Mouse (Mus musculus): Measurements from ENCODE around the gene Dapk3.

Dapk3 gene

DNA sequence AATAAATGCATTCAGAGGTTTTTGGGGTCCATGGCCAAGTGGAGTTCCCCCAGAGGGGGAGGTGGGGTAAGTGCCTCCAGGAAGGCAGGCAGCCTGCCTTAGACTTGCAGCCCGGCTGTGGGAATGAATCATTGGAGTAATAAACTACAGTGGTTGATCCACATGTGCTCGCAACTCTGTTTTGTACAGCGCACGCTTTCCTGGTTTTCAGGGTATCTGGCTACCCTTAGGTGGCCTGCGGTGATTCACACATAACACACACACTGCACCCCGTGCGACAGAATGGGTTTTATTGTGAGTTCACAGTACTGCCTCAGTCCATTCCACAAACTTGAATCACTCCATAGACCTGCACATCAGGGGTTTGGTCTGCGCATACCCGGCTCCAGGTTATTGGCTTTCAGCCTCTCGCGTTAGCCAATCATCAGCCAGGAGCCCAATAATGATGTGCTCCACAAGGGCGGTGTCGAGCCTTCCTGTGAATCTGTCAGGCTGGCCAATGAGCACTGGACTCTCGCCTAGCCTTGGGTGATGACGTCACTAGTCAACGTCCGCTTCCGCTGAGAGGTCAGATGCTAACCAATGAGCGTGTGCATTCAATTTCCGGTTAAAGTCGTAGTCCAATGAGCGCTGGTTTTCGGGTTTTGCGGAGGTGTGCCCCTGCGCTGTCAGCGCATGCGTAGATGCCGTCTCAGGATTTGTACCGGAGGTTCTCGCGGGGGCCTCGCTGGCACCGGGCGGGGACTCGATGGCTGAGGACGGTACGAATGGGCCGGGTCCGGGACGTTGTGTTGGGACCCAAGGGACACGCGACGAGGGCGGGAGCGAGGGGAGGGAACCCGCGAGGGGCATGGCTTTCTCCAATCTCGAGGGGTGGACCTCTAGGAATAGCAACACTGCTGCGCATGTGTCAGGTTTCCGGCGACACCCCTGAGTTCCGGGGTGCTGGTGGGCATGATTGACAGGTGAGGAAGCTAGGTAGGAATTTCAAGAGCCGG, at the start of gene Dapk3:
Dapk3 (plus strand) TSS at position 670 of the 998 bp plus-strand sequence.
- peak; percentile 99 for DNase-seq (ENCODE audit: extremely low read depth, low read depth)

DNA sequence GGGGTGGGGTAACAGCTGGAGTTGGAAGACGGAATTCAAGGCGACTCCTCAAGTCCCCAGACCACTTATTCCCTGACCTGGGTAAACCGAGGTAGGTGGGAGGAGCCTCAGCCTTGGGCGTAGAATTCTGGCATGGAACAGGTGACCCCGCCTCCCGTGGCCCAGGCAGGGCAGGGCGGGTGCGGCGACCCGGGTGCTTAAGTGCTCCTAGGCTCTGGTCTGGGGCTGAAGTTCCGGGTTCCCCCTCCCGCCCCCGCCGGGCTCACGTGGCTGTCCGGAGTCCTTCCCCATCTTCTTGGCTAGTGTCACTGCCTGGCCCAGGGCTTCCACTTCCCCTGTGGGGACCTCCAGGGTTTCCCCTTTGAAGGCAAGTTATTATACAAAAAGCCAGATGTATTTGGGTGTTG, 48.6 kb upstream of the Dapk3 start:
- peak; percentile 76 for DNase-seq (ENCODE audit: extremely low read depth, low read depth)

DNA sequence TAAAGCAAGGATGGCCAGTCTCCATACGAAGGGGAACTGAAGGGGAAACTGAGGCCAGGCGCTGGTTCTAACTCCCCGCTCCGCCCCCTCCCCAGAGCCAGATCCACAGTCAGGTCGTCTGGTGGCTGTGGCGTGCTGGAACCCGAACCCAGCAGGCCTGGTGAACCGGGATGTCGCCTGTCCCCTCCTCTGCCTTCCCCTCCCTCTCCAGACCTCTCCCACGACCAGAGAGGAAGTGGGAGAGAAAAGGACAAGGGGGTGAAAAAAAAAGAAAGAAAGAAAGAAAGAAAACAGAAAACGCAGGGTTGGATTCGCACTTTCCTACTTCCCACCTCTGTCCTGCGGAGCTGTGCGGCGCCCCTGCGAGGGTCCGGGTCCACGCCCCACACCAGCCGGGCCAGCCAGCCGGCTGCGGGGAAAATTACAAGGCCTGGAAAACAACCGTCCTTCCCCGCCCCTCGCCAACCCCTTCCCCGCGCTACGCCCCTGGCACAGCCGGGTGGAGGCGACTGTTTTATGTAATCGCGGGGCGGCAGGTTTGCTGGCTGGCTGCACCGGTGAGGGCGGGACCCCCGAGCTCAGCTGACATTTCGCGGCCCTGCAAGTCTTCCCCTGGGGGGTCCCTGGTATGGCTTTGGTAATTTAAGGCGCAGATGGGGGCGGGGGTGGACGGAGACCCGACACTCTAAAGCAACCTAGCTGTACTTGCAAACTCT, 47.7 kb upstream of the Dapk3 start, which contains the start of gene Zbtb7a:
Zbtb7a (plus strand) TSS at position 255 of the 716 bp plus-strand sequence.
- no peak for DNase-seq (ENCODE audit: extremely low read depth, low read depth)

DNA sequence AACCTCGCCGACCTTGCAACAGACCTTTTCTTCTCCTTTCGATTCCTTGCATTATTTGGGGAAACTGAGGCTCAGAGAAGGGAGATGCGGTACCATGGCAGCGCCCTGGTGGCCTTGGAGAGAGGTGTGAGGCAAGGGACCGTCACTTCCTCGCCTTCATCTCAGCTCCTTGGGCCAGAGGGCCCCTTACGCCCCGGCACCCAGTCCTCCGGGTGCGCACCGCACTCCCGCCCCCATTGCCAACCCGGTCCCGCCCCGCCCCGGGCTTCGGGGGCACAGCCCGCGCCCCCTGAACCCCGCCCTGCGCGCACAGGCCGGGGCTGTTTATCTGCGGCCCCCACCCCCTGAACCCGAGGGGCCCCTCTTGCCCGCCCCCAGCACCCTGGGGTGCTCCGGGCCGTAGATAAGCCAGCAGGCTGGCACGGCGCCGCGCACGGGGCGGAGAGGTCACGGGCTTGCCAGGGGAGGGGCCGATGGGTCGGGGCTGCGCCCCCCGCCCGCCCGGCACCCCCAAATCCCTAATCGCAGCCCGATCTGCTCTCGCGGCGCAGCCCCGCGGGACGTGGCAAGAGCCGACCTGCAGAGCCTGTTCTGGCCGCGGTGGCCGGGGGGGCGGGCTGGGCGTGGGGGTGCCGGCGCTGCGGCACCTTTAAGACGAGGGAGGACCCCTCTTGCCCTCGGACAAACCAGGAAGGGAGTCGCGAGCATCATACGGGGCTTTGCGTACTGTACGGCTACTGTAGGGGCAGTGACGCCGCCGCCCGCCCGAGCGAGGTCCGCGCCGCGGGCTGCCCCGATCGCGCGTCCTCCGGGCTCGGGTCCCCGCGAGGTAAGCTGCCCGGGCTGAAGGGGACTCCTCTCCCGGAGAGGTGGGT, 46.7 kb upstream of the Dapk3 start:
- peak; percentile 63 for DNase-seq (ENCODE audit: extremely low read depth, low read depth)

DNA sequence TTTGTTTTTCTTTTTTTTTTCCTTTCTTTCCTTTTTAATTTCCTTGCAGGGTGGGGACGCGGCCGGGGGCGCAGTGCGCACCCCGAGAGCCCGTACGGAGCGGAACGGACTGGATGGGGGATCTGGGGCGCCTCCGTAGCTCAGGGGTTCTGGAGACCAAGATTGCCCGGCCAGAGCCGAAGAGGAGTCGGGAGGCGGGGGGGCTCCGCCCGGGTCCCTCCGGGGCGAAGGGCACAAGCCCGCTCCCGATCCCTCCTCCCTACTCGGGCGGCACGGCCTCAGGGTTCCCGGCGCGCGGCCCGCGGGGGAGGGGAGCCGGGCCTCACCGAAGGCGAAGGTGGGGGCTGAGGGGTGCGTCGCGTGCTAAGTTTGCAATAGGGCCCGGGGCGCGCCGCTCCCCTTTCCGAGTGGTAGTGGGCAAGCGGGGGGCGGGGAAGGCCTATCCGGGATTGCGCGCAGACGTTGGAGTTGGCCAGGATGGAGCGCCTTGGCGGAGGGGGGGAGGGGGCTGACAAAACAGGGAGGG, 46.0 kb upstream of the Dapk3 start:
- no peak for DNase-seq (ENCODE audit: extremely low read depth, low read depth)

DNA sequence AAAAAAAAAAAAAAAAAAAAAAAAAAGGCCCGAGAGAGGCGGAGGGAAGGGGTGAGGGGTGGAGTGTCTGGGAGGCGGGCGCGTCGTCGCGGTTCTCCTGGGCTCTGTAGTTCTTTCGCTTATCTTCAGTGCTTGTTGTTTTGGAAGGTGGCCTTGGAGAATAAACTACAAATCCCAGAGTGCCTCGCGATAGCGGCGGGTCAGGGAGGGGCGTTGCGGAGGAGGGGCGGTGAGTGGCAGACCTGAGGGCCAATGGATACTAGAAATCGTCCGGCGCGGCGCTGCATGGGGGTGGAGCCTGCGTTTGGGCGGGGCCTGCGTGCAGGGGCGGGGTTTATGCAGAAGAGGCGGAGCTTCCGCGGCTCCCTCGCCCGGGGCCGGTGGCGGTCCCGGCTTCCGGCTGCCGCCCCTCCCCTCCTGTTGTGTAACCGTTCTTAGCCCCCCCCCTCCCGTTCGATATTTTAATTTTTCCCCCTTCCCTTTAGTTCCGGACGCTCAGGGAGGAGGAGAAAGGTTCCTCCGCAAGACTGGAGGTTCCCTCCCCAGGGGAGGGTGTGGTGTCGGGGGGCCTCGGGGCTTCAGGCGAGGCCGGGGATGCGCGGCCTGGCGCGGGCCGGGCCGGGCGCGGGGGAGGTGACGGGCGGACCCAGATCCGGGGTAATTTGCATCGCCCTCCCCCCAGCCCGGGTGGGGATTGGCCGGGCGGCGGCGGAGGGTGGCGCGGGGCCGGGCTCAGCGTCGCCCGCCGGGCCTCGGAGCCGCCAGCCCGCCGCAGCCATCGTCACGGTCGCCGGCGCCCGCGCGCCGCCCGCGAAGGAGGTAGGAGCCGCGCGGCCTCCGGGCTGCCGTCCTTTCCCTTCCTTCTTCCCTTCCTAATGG, 45.3 kb upstream of the Dapk3 start:
- DNase-seq (ENCODE audit: extremely low read depth, low read depth), result peak; percentile 93

DNA sequence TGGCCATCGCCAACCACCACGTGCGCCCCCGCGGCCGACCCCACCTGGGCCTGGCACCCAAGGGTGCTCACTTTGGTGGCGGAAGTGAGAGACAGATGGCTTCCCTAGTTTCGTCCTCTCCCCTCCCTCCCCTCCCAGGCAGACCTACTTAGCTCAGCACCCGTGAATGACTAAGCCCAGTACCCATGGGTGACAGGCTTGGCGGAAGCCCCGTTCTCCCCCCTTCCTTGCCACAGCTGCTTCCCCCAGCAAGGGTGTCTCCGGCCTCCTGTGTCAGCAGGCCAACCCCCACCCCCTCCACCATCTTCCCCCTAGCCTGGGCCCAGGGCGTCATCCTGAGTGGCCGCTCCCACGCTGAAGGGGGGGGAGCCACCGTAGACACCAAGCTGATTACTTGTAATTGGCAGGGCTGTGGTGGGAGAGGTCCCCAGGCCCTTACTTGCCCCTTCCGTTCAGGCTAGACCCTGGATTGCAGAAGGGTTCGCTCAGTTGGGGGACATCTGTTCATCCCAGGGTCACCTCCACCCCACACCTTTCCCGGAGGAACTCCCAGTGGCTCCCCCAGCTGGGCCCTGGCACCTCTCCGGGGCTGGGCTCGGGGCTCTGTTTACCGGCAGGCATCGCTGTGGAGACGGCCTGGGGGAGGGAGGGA, 44.5 kb upstream of the Dapk3 start:
- no peak for DNase-seq (ENCODE audit: extremely low read depth, low read depth)

DNA sequence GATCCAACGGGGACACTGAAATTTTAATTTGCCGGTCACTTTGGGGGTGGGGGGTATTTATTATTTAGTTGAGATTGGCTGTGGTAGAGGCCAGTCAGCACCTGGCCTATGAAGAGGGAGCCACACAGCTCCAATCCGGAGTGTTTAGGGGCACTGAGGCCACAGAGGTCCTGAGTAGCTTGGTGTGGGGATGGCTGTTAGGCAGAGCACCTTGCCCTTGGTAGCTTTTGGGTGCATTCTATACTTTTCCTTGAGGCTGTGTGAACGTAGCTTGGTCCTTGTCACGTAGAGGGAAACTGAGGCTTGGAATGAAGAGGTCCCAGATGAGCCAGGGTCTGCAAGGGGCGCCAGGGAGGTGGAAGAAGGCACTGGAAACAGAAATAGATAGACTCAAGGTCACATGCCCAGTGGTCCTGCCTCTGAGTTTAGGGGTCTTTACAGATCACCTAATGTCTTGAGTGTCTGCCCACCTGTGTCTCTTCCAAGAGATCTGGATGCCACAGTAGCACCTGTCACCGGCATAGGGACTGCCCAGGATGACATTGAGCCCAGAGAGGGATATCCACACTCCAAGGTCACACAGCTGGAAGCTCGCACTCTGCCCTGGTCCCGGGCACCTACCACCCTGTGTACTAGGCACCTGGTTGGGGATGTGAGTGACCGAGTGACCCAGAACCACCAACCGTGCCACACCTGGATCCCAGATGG, 43.8 kb upstream of the Dapk3 start:
- DNase-seq (ENCODE audit: extremely low read depth, low read depth), result no peak

DNA sequence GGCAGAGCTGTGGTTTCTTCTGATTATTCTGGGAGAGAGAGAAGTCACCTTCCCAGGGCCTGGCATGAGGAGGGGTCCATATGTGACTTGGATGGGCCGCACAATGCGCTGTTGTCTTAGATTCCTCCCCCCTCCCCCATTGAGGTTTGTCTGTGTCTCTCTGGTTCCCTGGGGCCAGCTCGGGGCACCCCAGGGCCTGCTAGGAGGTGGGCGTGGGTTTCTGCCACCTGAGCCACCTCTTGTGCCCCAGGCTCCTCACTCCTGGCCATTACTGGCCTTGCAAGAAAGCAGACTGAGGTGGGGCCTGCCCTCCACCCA, 43.3 kb upstream of the Dapk3 start:
- no peak for DNase-seq (ENCODE audit: extremely low read depth, low read depth)

DNA sequence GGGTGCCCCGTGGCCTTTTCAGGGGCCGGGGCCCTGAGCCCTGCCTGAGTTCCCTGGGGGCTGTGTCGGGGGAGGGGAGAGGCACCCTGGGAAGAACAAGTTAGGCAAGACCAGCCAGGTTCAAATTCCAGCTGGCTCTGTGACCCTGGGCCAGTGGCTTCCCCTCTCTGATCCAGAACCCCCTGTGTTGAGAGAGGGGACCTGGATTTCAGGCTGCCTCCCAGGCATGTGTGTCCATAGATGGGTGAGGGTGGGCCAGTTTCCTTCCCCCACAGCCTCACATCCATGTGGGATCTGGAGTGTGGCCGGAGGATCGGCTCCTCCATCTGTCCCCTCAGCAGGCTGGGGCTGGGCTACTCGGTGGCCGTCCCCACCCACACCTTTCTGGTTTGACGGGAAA, 42.8 kb upstream of the Dapk3 start:
- no peak for DNase-seq (ENCODE audit: extremely low read depth, low read depth)

DNA sequence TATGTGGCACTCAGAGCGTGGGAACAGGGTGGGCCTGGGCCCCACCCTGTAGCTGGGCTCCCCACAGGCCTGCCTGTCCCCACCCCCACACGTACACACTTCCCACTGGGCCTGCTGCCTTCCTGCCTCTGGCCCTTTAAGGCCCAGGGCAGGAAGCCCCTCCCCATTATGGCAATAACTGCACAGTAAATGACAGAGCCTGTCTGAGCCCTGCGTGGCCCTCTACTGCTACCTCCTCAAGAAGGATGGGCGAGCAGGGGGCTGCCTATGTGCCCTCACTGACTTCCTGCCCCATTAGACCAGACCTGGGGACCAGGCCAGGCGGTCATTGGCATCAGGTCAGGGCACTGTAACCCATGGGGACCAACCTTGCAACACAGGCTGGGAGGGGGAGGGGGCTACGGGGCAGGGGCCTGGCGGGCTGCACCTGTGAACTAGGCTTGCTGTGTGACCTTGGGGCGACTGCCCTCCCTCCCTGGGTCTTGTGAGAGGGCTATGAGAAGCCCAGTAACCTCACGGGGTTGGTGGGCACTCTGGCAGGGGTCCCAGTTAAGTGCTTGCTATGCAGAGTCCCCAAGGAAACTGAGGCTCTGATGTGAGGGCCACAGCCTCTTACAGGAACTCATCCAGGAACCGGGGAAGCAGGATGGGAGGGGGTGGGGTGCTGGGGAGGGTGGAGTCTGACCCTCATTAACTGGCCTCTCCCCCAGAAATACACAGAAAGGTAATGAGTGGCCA, 41.9 kb upstream of the Dapk3 start:
- no peak for DNase-seq (ENCODE audit: extremely low read depth, low read depth)

DNA sequence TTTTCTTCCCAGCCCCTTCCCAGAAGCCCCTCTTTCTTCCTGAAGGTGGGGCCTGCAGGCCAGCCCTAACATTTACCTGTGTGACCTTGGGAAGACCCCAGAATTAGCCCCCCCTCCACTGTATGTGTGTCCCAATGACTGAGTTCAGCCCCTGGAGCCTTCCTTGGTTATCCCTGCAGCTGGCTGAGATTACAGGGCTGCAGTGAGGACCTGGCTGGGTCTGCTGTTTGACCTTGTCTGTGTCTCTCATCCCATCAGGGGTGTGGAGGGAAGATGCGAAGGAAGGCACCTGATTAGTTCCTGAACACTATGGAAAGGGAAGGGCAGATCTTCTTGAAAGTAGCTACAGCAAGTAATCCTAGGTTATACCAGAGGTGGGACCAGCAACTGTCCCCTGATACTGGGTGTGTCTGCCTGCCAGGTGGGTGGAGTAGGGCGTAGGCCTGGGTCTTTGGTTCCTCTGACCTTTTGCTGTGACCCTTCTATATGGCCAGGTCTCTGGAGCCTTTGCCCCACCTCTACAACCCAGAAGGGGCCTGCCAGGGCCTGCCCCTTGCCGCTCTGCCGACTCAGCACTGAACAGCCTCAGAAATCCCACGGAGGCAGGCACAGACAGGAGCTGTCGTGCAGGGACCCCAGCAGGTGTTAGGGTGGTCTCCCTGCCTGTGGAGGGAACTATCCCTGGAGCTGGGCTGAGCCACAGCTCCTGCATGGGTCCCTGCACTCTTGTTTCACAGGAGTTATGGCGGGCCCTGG, 41.2 kb upstream of the Dapk3 start:
- DNase-seq (ENCODE audit: extremely low read depth, low read depth), result no peak

DNA sequence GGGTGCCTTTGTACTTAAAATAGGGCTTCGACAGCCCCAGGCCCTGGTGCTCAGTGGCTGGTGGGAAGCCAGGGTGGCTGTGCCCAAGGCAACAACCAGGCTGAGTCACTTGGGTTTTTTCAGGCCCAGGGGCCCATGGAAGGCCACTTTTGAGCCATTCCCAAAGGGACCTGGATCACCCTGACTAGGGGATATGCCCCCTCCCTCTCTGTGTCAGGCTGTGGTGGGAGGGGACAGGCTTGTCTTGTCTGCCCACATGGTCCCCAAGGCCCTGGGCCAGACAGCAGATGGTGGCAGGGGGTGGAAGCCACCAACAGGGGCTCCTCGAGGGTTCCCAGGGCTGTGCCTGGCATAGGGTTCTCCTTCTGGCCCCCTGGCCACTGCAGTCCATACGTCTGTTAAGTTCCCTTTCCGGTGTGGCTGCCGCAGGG, 40.2 kb upstream of the Dapk3 start:
- DNase-seq (ENCODE audit: extremely low read depth, low read depth), result no peak

DNA sequence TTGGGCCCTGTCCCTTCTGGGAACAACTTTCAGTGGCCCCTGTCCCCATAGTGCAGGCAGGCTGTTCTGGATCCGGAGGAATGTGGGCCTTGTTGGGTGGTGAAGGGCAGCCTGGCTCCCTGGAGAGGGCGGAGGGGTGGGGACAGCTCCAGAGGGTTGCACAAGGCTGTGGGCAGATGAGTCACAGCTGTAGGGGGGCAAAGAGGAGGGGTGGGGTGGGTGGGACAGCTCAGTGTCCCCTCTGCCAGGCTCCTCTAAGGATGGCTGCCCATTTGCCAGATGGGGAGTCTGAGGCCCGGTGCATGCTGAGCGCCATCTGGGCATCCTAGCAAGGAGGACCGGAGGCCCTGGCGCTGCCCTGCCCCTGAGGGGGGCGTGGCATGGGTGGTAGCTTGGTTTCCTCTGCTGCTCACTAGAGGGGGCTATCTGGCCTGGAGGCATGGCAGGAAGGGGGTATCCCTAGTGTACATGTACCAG, 39.6 kb upstream of the Dapk3 start:
- no peak for DNase-seq (ENCODE audit: extremely low read depth, low read depth)

DNA sequence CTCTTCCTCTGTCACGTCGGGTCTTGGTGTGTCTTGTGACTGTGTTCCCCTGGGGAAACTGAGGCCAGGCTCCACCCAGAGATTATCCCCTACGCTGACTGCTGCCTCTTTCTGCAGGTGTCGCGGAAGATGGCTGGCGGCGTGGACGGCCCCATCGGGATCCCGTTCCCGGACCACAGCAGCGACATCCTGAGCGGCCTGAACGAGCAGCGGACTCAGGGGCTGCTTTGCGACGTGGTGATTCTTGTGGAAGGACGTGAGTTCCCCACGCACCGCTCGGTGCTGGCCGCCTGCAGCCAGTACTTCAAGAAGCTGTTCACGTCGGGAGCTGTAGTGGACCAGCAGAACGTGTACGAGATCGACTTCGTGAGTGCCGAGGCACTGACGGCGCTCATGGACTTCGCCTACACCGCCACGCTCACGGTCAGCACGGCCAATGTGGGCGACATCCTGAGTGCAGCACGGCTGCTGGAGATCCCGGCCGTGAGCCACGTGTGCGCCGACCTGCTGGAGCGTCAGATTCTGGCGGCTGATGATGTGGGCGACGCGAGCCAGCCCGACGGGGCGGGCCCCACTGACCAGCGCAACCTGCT, 38.9 kb upstream of the Dapk3 start:
- DNase-seq (ENCODE audit: extremely low read depth, low read depth), result no peak

DNA sequence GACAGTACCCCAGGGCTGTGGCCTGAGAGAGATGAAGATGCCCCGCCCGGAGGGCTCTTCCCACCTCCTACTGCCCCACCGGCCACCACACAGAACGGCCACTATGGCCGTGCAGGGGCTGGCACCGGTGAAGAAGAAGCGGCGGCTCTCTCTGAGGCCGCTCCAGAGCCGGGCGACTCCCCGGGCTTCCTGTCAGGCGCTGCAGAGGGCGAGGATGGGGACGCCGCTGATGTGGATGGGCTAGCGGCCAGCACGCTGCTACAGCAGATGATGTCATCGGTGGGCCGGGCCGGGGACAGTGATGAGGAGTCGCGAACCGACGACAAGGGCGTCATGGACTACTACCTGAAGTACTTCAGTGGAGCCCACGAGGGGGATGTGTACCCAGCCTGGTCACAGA, 38.1 kb upstream of the Dapk3 start:
- no peak for DNase-seq (ENCODE audit: extremely low read depth, low read depth)

DNA sequence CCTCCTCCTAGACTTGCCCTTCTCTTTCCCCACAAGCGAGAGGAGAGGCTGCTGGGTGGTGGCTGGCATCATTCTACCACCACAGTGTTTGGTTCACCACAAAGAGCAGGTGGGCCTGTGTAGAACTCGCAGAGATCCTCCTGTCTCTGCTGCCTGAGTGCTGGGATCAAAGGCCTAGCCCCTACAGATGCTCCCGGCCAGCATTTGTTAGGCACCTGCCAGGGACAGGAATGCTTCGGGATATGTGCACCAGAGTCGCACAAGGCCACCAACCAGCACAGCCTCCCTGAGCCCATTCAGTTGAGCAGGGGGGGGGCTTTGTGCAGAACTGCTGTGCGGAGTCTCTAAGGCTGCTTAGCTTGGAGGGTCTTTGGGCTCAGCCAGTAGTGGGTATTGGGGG, 37.5 kb upstream of the Dapk3 start:
- DNase-seq (ENCODE audit: extremely low read depth, low read depth), result no peak

Data from MEL-GATA-1-ER (cell line).